Mouse (Mus musculus): Measurements from ENCODE around the gene Rabgap1. TPM values are rescaled to one million over a fixed set of nuclear protein-coding genes. Genes with fewer than 3 reads are reported as not detected.

The Rabgap1 gene
- polyA plus RNA-seq, 1 experiment from 2014 or later, result 33.3 TPM

Other genes starting within 250 kb of the Rabgap1 start
- not detected in 2 replicates for gene Olfr366, start 231.7 kb upstream of the Rabgap1 start, polyA plus RNA-seq (2015; fragmentation: Nextera tagmentation; extraction: Ambion mirVana)
- gene Olfr368, start 116.8 kb upstream of the Rabgap1 start, polyA plus RNA-seq (2015; fragmentation: Nextera tagmentation; extraction: Ambion mirVana), result not detected in 2 replicates
- 47.0 and 50.6 TPM in 2 replicates for gene Pdcl, start 83.9 kb upstream of the Rabgap1 start, polyA plus RNA-seq (2015; fragmentation: Nextera tagmentation; extraction: Ambion mirVana)
- gene Rc3h2, start 20.4 kb upstream of the Rabgap1 start, polyA plus RNA-seq (2015; fragmentation: Nextera tagmentation; extraction: Ambion mirVana), result 10.6 and 14.8 TPM in 2 replicates
- gene Zbtb26, start 144 bp upstream of the Rabgap1 start, polyA plus RNA-seq (2015; fragmentation: Nextera tagmentation; extraction: Ambion mirVana), result 8.2 and 9.6 TPM in 2 replicates
- gene Zbtb6, start 108 bp upstream of the Rabgap1 start, polyA plus RNA-seq (2015; fragmentation: Nextera tagmentation; extraction: Ambion mirVana), result 8.3 and 9.1 TPM in 2 replicates
- gene Gpr21, start 73.1 kb downstream of the Rabgap1 start, polyA plus RNA-seq (2015; fragmentation: Nextera tagmentation; extraction: Ambion mirVana), result 0.77 and 1.5 TPM in 2 replicates

Measured in kidney, embryonic 16.5 days (tissue).